Mouse (Mus musculus) 3134 (cell line): ENCODE results near the gene Pygb.

Experiments used
- DNase-seq: peaks from one replicate; pipeline ENCODE4 v3.0.0-alpha.2; 2011; ENCODE audit warnings: low spot score; ENCODE audit not compliant: insufficient read length; ENCODE audit errors: extremely low read depth

The Pygb gene

GRCm38 (mm10) chr2:150788768-150789550, 2.4 kb downstream of the Pygb start:
- peak; percentile 49 for DNase-seq

- DNase-seq: no peak
These were observed 6.8 kb downstream of the Pygb start for GRCm38 (mm10) chr2:150793320-150793719.

GRCm38 (mm10) chr2:150798084-150798483, 11.5 kb downstream of the Pygb start:
- DNase-seq: no peak

- DNase-seq: no peak
These were observed 14.1 kb downstream of the Pygb start for GRCm38 (mm10) chr2:150800616-150801015.

- DNase-seq: no peak
These were observed 16.5 kb downstream of the Pygb start for GRCm38 (mm10) chr2:150803035-150803434.

GRCm38 (mm10) chr2:150808381-150808780, 21.8 kb downstream of the Pygb start:
- no peak for DNase-seq

GRCm38 (mm10) chr2:150808812-150809211, 22.3 kb downstream of the Pygb start:
- no peak for DNase-seq

GRCm38 (mm10) chr2:150810603-150811002, 24.1 kb downstream of the Pygb start:
- DNase-seq: no peak

GRCm38 (mm10) chr2:150812816-150813215, 26.3 kb downstream of the Pygb start:
- DNase-seq: no peak

GRCm38 (mm10) chr2:150816676-150817402, 30.3 kb downstream of the Pygb start:
- DNase-seq: no peak

GRCm38 (mm10) chr2:150818742-150819141, 32.2 kb downstream of the Pygb start:
- DNase-seq: no peak

GRCm38 (mm10) chr2:150820720-150821119, 34.2 kb downstream of the Pygb start:
- no peak for DNase-seq

- DNase-seq: no peak
These were observed 36.5 kb downstream of the Pygb start for GRCm38 (mm10) chr2:150822987-150823386.

- no peak for DNase-seq
These were observed 39.9 kb downstream of the Pygb start for GRCm38 (mm10) chr2:150826426-150826825.

- no peak for DNase-seq
These were observed 41.6 kb downstream of the Pygb start for GRCm38 (mm10) chr2:150828164-150828563.

GRCm38 (mm10) chr2:150828654-150829053, 42.1 kb downstream of the Pygb start:
- no peak for DNase-seq

GRCm38 (mm10) chr2:150830011-150830410, 43.5 kb downstream of the Pygb start:
- DNase-seq: no peak

GRCm38 (mm10) chr2:150830911-150831441, 44.4 kb downstream of the Pygb start:
- DNase-seq: no peak

- DNase-seq: no peak
These were observed 45.5 kb downstream of the Pygb start for GRCm38 (mm10) chr2:150832029-150832428.

- DNase-seq: no peak
These were observed 48.1 kb downstream of the Pygb start for GRCm38 (mm10) chr2:150834616-150835015.

GRCm38 (mm10) chr2:150835975-150836374, 49.4 kb downstream of the Pygb start:
- no peak for DNase-seq

- no peak for DNase-seq
These were observed 50.4 kb downstream of the Pygb start for GRCm38 (mm10) chr2:150836906-150837305.
